Mouse (Mus musculus): ENCODE measurements at regions not wholly inside any gene's neighbourhood (a gene's known extent, or its start where the extent isn't known, plus 50 kb on each side); places are given as distances from the start of the nearest gene placed in this dataset.

GRCm38 (mm10) chr7:129441085-129441617, 150.5 kb upstream of the Wdr11 start:
- no peak for DNase-seq (ENCODE audit: extremely low spot score in 1 of 2, low spot score in 2 of 2)
- H3K4me3 ChIP-seq = no peak overlapping the region
- intact Hi-C loops (cut with DNase I) = no loop called here
- no peak for TF ChIP-seq CTCF (IDR thresholded peaks at IDR 0.05)
- no peak overlapping the region for H3K27ac ChIP-seq

GRCm38 (mm10) chr7:129469496-129469895, 122.2 kb upstream of the Wdr11 start:
- intact Hi-C loops (cut with DNase I) = no loop called here
- DNase-seq (ENCODE audit: extremely low spot score in 1 of 2, low spot score in 2 of 2) = no peak
- no peak for TF ChIP-seq CTCF (IDR thresholded peaks at IDR 0.05)
- Histone ChIP-seq H3K4me3 (no peak overlapping the region), H3K27ac (no peak overlapping the region)

GRCm38 (mm10) chr7:129483736-129484135, 107.9 kb upstream of the Wdr11 start:
- intact Hi-C loops (cut with DNase I) = loop anchor here (10.0 kb wide), 1 partner anchor 419 kb away; no protein-coding TSS in a partner anchor
- Histone ChIP-seq H3K27ac (no peak overlapping the region), H3K4me3 (no peak overlapping the region)
- no peak; the same call in 1 of the 2 replicates for TF ChIP-seq CTCF (IDR thresholded peaks at IDR 0.05)
- peak; percentile 42 to 57 for DNase-seq (ENCODE audit: extremely low spot score in 1 of 2, low spot score in 2 of 2)

- no peak overlapping the region for H3K27ac ChIP-seq
- TF ChIP-seq CTCF (IDR thresholded peaks at IDR 0.05) = peak; percentile 75
- no peak overlapping the region for H3K4me3 ChIP-seq
- intact Hi-C loops (cut with DNase I) = loop anchor here (1.0 to 5.0 kb wide), 4 partner anchors 105 to 730 kb away; no protein-coding TSS in a partner anchor
- DNase-seq (ENCODE audit: extremely low spot score in 1 of 2, low spot score in 2 of 2) = peak in 1 of 2 experiments; percentile 15
Observed at GRCm38 (mm10) chr7:129506894-129507293, 84.8 kb upstream of the Wdr11 start.

GRCm38 (mm10) chr7:129509631-129510132, 82.0 kb upstream of the Wdr11 start:
- no peak overlapping the region for H3K27ac ChIP-seq
- no peak for DNase-seq (ENCODE audit: extremely low spot score in 1 of 2, low spot score in 2 of 2)
- intact Hi-C loops (cut with DNase I) = loop anchor here (5.0 kb wide), 2 partner anchors 107 to 732 kb away; no protein-coding TSS in a partner anchor
- H3K4me3 ChIP-seq = no peak overlapping the region
- no peak for TF ChIP-seq CTCF (IDR thresholded peaks at IDR 0.05)

GRCm38 (mm10) chr7:129514619-129515018, 77.0 kb upstream of the Wdr11 start:
- intact Hi-C loops (cut with DNase I) = no loop called here
- no peak for DNase-seq (ENCODE audit: extremely low spot score in 1 of 2, low spot score in 2 of 2)
- TF ChIP-seq CTCF (IDR thresholded peaks at IDR 0.05) = no peak
- H3K27ac ChIP-seq = no peak overlapping the region
- no peak overlapping the region for H3K4me3 ChIP-seq

- no peak for DNase-seq (ENCODE audit: extremely low spot score in 1 of 2, low spot score in 2 of 2)
- TF ChIP-seq CTCF (IDR thresholded peaks at IDR 0.05) = no peak
- Histone ChIP-seq H3K4me3 (no peak overlapping the region), H3K27ac (no peak overlapping the region)
- intact Hi-C loops (cut with DNase I) = no loop called here
Observed at GRCm38 (mm10) chr7:129524369-129524915, 67.2 kb upstream of the Wdr11 start.

GRCm38 (mm10) chr7:129525985-129526384, 65.7 kb upstream of the Wdr11 start:
- TF ChIP-seq CTCF (IDR thresholded peaks at IDR 0.05) = no peak
- Histone ChIP-seq H3K27ac (no peak overlapping the region), H3K4me3 (no peak overlapping the region)
- DNase-seq (ENCODE audit: extremely low spot score in 1 of 2, low spot score in 2 of 2) = no peak
- intact Hi-C loops (cut with DNase I) = no loop called here

GRCm38 (mm10) chr7:129528263-129528662, 63.4 kb upstream of the Wdr11 start:
- intact Hi-C loops (cut with DNase I) = no loop called here
- Histone ChIP-seq H3K4me3 (no peak overlapping the region), H3K27ac (no peak overlapping the region)
- no peak for DNase-seq (ENCODE audit: extremely low spot score in 1 of 2, low spot score in 2 of 2)
- no peak for TF ChIP-seq CTCF (IDR thresholded peaks at IDR 0.05)

GRCm38 (mm10) chr7:129533366-129533905, 58.2 kb upstream of the Wdr11 start:
- no peak overlapping the region for H3K27ac ChIP-seq
- DNase-seq (ENCODE audit: extremely low spot score in 1 of 2, low spot score in 2 of 2) = no peak
- intact Hi-C loops (cut with DNase I) = no loop called here
- no peak for TF ChIP-seq CTCF (IDR thresholded peaks at IDR 0.05)
- no peak overlapping the region for H3K4me3 ChIP-seq
